Mouse (Mus musculus) neural tube, embryonic 13.5 days (tissue): ENCODE data around the gene Zfp423. TPM values are rescaled to one million over a fixed set of nuclear protein-coding genes. Genes with fewer than 3 reads are reported as not detected.

Experiments used
- ATAC-seq: fragments of 200-750 bp; cut with Nextera tagmentation; 2 replicates; pipeline ENCODE4 v1.8.0; 2017; ENCODE audit warnings: low read depth, mild to moderate bottlenecking, moderate TSS enrichment, moderate library complexity
- H3K27ac ChIP-seq: fragments of 300-500 bp; sonication (generic); replicated peaks from 2 replicates; pipeline ENCODE4 v1.5.1; 2015; ENCODE audit warnings: moderate library complexity, mild to moderate bottlenecking, inconsistent platforms
- H3K27me3 ChIP-seq: fragments of 300-500 bp; sonication (generic); 2 replicates; pipeline ENCODE4 v1.6.1; 2015; ENCODE audit warnings: mild to moderate bottlenecking, inconsistent platforms
- H3K36me3 ChIP-seq: fragments of 300-500 bp; sonication (generic); 2 replicates; pipeline ENCODE4 v1.6.1; 2015; ENCODE audit warnings: mild to moderate bottlenecking, inconsistent platforms
- H3K4me1 ChIP-seq: fragments of 300-500 bp; sonication (generic); replicated peaks from 2 replicates; pipeline ENCODE4 v1.6.1; 2015; ENCODE audit warnings: inconsistent platforms
- H3K4me2 ChIP-seq: fragments of 300-500 bp; sonication (generic); 2 replicates; pipeline ENCODE4 v1.6.1; 2015; ENCODE audit warnings: inconsistent platforms, mild to moderate bottlenecking, moderate library complexity
- H3K4me3 ChIP-seq: fragments of 300-500 bp; sonication (generic); 2 replicates; pipeline ENCODE4 v1.5.1; 2015; ENCODE audit warnings: mild to moderate bottlenecking, inconsistent platforms
- H3K9ac ChIP-seq: fragments of 300-500 bp; sonication (generic); 2 replicates; pipeline ENCODE4 v1.6.1; 2015; ENCODE audit warnings: moderate library complexity, mild to moderate bottlenecking, inconsistent platforms
- H3K9me3 ChIP-seq: fragments of 300-500 bp; sonication (generic); 2 replicates; pipeline ENCODE4 v1.6.1; 2016; ENCODE audit warnings: inconsistent platforms
- WGBS: fragments of 180-500 bp; shearing (Covaris S2); methylation state at CpG from one replicate; pipeline ENCODE4 v1.1.7; 2015; 5-methylcytosine and 5-hydroxymethylcytosine counted together
- polyA plus RNA-seq: library from polyadenylated mRNA; unstranded; fragments of >200 nt; fragmentation: Nextera tagmentation; extraction: Ambion mirVana; gene quantifications from 2 replicates; pipeline ENCODE4 v1.2.1, GENCODE M21; 2015

Zfp423 gene
- polyA plus RNA-seq, 1 experiment from 2014 or later = 35.5 TPM

- H3K4me1 ChIP-seq = peaks cover 79% of the 10 kb centered on the region
- WGBS = 63% methylated on average over 8 of the region's 8 CpGs
- peak overlapping the region; percentile 39 for H3K27ac ChIP-seq
- no peak overlapping the region for H3K9ac ChIP-seq
- no peaks in the 10 kb centered on the region for H3K9me3 ChIP-seq
- no peak overlapping the region for H3K4me2 ChIP-seq
- H3K27me3 ChIP-seq = no peaks in the 10 kb centered on the region
- no peak overlapping the region for H3K4me3 ChIP-seq
- ATAC-seq = no peak
- no peaks in the 10 kb centered on the region for H3K36me3 ChIP-seq
These were observed 236.4 kb downstream of the Zfp423 start for GRCm38 (mm10) chr8:87723015-87723414.

- Histone ChIP-seq H3K27ac (peak overlapping the region; percentile 67), H3K27me3 (no peaks in the 10 kb centered on the region), H3K36me3 (no peaks in the 10 kb centered on the region), H3K9me3 (no peaks in the 10 kb centered on the region), H3K4me2 (0 out of 2 replicates have a peak overlapping the region, but pooled peaks have one; percentile 11), H3K9ac (peak overlapping the region; percentile 14; the same call in 1 of the 2 replicates), H3K4me1 (peaks cover 99% of the 10 kb centered on the region), H3K4me3 (no peak overlapping the region)
- WGBS = 52% methylated on average over 27 of the region's 27 CpGs
- ATAC-seq = no peak
These were observed 240.1 kb downstream of the Zfp423 start for GRCm38 (mm10) chr8:87719137-87719815.

GRCm38 (mm10) chr8:87717445-87717844 lies 241.9 kb downstream of the Zfp423 start:
- no peaks in the 10 kb centered on the region for H3K9me3 ChIP-seq
- peaks cover 96% of the 10 kb centered on the region for H3K4me1 ChIP-seq
- no peak overlapping the region for H3K9ac ChIP-seq
- 49% methylated on average over 5 of the region's 5 CpGs for WGBS
- H3K27me3 ChIP-seq = no peaks in the 10 kb centered on the region
- H3K27ac ChIP-seq = peak overlapping the region; percentile 89; the same call in 1 of the 2 replicates
- no peak overlapping the region for H3K4me3 ChIP-seq
- H3K36me3 ChIP-seq = no peaks in the 10 kb centered on the region
- ATAC-seq = no peak
- H3K4me2 ChIP-seq = no peak overlapping the region

- Histone ChIP-seq H3K9ac (peak overlapping the region; percentile 26), H3K4me3 (no peak overlapping the region), H3K27me3 (no peaks in the 10 kb centered on the region), H3K27ac (peak overlapping the region; percentile 89), H3K9me3 (no peaks in the 10 kb centered on the region), H3K4me2 (peak overlapping the region; percentile 43), H3K4me1 (peaks cover 96% of the 10 kb centered on the region), H3K36me3 (no peaks in the 10 kb centered on the region)
- 22% methylated on average over 9 of the region's 9 CpGs for WGBS
- peak; percentile 28 for ATAC-seq
These were observed 242.6 kb downstream of the Zfp423 start for GRCm38 (mm10) chr8:87716726-87717248.

- Histone ChIP-seq H3K27ac (peak overlapping the region; percentile 89), H3K36me3 (no peaks in the 10 kb centered on the region), H3K4me2 (peak overlapping the region; percentile 43), H3K4me1 (peaks cover 96% of the 10 kb centered on the region), H3K27me3 (no peaks in the 10 kb centered on the region), H3K4me3 (no peak overlapping the region; the same call in 1 of the 2 replicates), H3K9me3 (no peaks in the 10 kb centered on the region), H3K9ac (peak overlapping the region; percentile 26)
- ATAC-seq = peak; percentile 73
- WGBS = 7% methylated on average over 24 of the region's 24 CpGs
These were observed 243.4 kb downstream of the Zfp423 start for GRCm38 (mm10) chr8:87715731-87716682.

GRCm38 (mm10) chr8:87713946-87714345 lies 245.4 kb downstream of the Zfp423 start:
- no peak for ATAC-seq
- 86% methylated on average over 1 of the region's 3 CpGs for WGBS
- Histone ChIP-seq H3K9ac (no peak overlapping the region), H3K27me3 (no peaks in the 10 kb centered on the region), H3K36me3 (no peaks in the 10 kb centered on the region), H3K27ac (no peak overlapping the region), H3K4me1 (peaks cover 92% of the 10 kb centered on the region), H3K4me3 (no peak overlapping the region), H3K9me3 (no peaks in the 10 kb centered on the region), H3K4me2 (no peak overlapping the region)

- Histone ChIP-seq H3K9ac (no peak overlapping the region; the same call in 1 of the 2 replicates), H3K9me3 (no peaks in the 10 kb centered on the region), H3K36me3 (no peaks in the 10 kb centered on the region), H3K4me3 (no peak overlapping the region), H3K4me1 (peaks cover 92% of the 10 kb centered on the region), H3K27me3 (no peaks in the 10 kb centered on the region), H3K27ac (peak overlapping the region; percentile 34), H3K4me2 (no peak overlapping the region)
- ATAC-seq = no peak
- 71% methylated on average over 6 of the region's 6 CpGs for WGBS
These were observed 247.4 kb downstream of the Zfp423 start for GRCm38 (mm10) chr8:87711955-87712354.

GRCm38 (mm10) chr8:87708127-87708637 lies 251.2 kb downstream of the Zfp423 start:
- peak; percentile 62 for ATAC-seq
- Histone ChIP-seq H3K9me3 (no peaks in the 10 kb centered on the region), H3K9ac (0 out of 2 replicates have a peak overlapping the region, but pooled peaks have one; percentile 5), H3K4me1 (peaks cover 94% of the 10 kb centered on the region), H3K36me3 (no peaks in the 10 kb centered on the region), H3K27ac (peak overlapping the region; percentile 79), H3K27me3 (no peaks in the 10 kb centered on the region), H3K4me3 (no peak overlapping the region), H3K4me2 (peak overlapping the region; percentile 39)
- 7% methylated on average over 11 of the region's 11 CpGs for WGBS

- Histone ChIP-seq H3K9me3 (no peaks in the 10 kb centered on the region), H3K9ac (peak overlapping the region; percentile 9), H3K27ac (peak overlapping the region; percentile 79), H3K4me1 (peaks cover 94% of the 10 kb centered on the region), H3K4me2 (peak overlapping the region; percentile 39), H3K4me3 (no peak overlapping the region), H3K27me3 (no peaks in the 10 kb centered on the region), H3K36me3 (no peaks in the 10 kb centered on the region)
- no peak for ATAC-seq
- WGBS = 31% methylated on average over 17 of the region's 17 CpGs
These were observed 252.2 kb downstream of the Zfp423 start for GRCm38 (mm10) chr8:87707176-87707575.

- H3K9me3 ChIP-seq = no peaks in the 10 kb centered on the region
- ATAC-seq = no peak
- H3K27me3 ChIP-seq = no peaks in the 10 kb centered on the region
- H3K36me3 ChIP-seq = no peaks in the 10 kb centered on the region
- peaks cover 94% of the 10 kb centered on the region for H3K4me1 ChIP-seq
- H3K4me2 ChIP-seq = no peak overlapping the region
- 79% methylated on average over 3 of the region's 3 CpGs for WGBS
- H3K4me3 ChIP-seq = no peak overlapping the region
- no peak overlapping the region for H3K9ac ChIP-seq
- no peak overlapping the region for H3K27ac ChIP-seq
These were observed 254.6 kb downstream of the Zfp423 start for GRCm38 (mm10) chr8:87704756-87705155.

GRCm38 (mm10) chr8:87702790-87703311 lies 256.5 kb downstream of the Zfp423 start:
- Histone ChIP-seq H3K4me2 (peak overlapping the region; percentile 24), H3K36me3 (no peaks in the 10 kb centered on the region), H3K9me3 (no peaks in the 10 kb centered on the region), H3K9ac (peak overlapping the region; percentile 48), H3K4me1 (peaks cover 77% of the 10 kb centered on the region), H3K4me3 (no peak overlapping the region), H3K27me3 (no peaks in the 10 kb centered on the region), H3K27ac (peak overlapping the region; percentile 88)
- ATAC-seq = peak; percentile 73
- 13% methylated on average over 10 of the region's 10 CpGs for WGBS
